Mouse (Mus musculus) heart, embryonic 14.5 days (tissue): Measurements from ENCODE around the gene Tmem185b. TPM values are rescaled to one million over a fixed set of nuclear protein-coding genes. Genes with fewer than 3 reads are reported as not detected.

Experiments used
- ATAC-seq: fragments of 200-750 bp; cut with Nextera tagmentation; 2 replicates; pipeline ENCODE4 v1.8.0; 2017; ENCODE audit warnings: low read depth, moderate TSS enrichment; ENCODE audit not compliant: insufficient number of reproducible peaks, insufficient read depth, low FRiP score
- H3K27ac ChIP-seq, 2 experiments: fragments of 200-500 bp in 1 of 2; fragments of 300-500 bp in 1 of 2; sonication (generic) in 1 of 2; replicated peaks in 1 of 2; 2 replicates each; pipeline ENCODE4 v1.5.1; 2012 to 2014; ENCODE audit warnings: low read depth in 2 of 2, low read length in 2 of 2, control low read depth in 1 of 2, mild to moderate bottlenecking in 1 of 2, mixed read lengths in 1 of 2; ENCODE audit not compliant: control insufficient read depth in 1 of 2, insufficient read depth in 1 of 2
- H3K27me3 ChIP-seq: fragments of 300-500 bp; sonication (generic); 2 replicates; pipeline ENCODE4 v1.6.1; 2014; ENCODE audit warnings: mild to moderate bottlenecking, low read length, control low read depth; ENCODE audit not compliant: control insufficient read depth, insufficient read depth
- H3K36me3 ChIP-seq: fragments of 300-500 bp; sonication (generic); 2 replicates; pipeline ENCODE4 v1.6.1; 2014; ENCODE audit warnings: mild to moderate bottlenecking, control low read depth, low read length, mixed read lengths; ENCODE audit not compliant: control insufficient read depth, insufficient read depth
- H3K4me1 ChIP-seq, 2 experiments: fragments of 200-500 bp in 1 of 2; fragments of 300-500 bp in 1 of 2; sonication (generic) in 1 of 2; 2 replicates each; pipeline ENCODE4 v1.6.1; 2012 to 2014; ENCODE audit warnings: low read length in 2 of 2, control low read depth in 1 of 2, mixed read lengths in 1 of 2; ENCODE audit not compliant: control insufficient read depth in 2 of 2, insufficient read depth in 2 of 2
- H3K4me2 ChIP-seq: fragments of 300-500 bp; sonication (generic); 2 replicates; pipeline ENCODE4 v1.6.1; 2014; ENCODE audit warnings: mild to moderate bottlenecking, low read length
- H3K4me3 ChIP-seq, 2 experiments: fragments of 200-500 bp in 1 of 2; fragments of 300-500 bp in 1 of 2; sonication (generic) in 1 of 2; 2 replicates each; pipeline ENCODE4 v1.5.1; 2012 to 2014; ENCODE audit warnings: low read length in 2 of 2, mild to moderate bottlenecking in 2 of 2, control low read depth in 1 of 2, low read depth in 1 of 2, moderate library complexity in 1 of 2; ENCODE audit not compliant: control insufficient read depth in 1 of 2, insufficient read depth in 1 of 2
- H3K9ac ChIP-seq: fragments of 300-500 bp; sonication (generic); 2 replicates; pipeline ENCODE4 v1.6.1; 2014; ENCODE audit warnings: mild to moderate bottlenecking, low read length
- H3K9me3 ChIP-seq: fragments of 300-500 bp; sonication (generic); 2 replicates; pipeline ENCODE4 v1.6.1; 2016; ENCODE audit warnings: low read length, control low read depth; ENCODE audit not compliant: control insufficient read depth
- WGBS: fragments of 180-500 bp; shearing (Covaris S2); extraction: QIAGEN DNeasy Blood & Tissue Kit; methylation state at CpG from one replicate; pipeline ENCODE4 v1.1.7; 2014; 5-methylcytosine and 5-hydroxymethylcytosine counted together
- polyA plus RNA-seq: library from polyadenylated mRNA; unstranded; fragments of >200 nt; fragmentation: Nextera tagmentation; extraction: Ambion mirVana; gene quantifications from 2 replicates; pipeline ENCODE4 v1.2.1, GENCODE M21; 2014

Tmem185b gene
- polyA plus RNA-seq, 1 experiment from 2014 or later = 25.7 TPM

DNA sequence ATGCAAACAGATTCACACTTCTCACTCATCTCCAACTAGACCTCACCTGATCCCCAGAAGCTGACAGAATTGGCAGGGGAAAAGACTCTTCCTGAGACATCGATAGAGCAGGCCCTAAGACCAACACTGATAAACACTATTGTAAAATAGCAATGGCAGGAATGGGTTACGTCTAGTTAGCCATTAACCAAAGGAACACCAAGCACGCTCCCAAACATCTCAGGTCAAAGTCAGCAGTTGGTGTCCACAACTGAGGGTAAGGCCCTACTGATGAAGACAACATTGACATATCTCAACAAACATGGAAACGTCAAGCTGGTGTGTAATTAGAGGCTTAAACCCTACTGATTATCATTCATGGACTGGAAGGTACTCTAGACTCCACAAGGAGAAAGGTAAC, 39.6 kb downstream of the Tmem185b start:
- Histone ChIP-seq H3K27ac (no peak overlapping the region), H3K9ac (no peak overlapping the region), H3K4me1 (no peaks in the 10 kb centered on the region), H3K4me2 (no peak overlapping the region), H3K27me3 (no peaks in the 10 kb centered on the region), H3K36me3 (peaks cover 11% of the 10 kb centered on the region), H3K9me3 (0 out of 2 replicates have a peak, but pooled peaks cover 5% of the 10 kb centered on the region), H3K4me3 (no peak overlapping the region)
- WGBS = 92% methylated on average over 4 of the region's 4 CpGs
- ATAC-seq = no peak

DNA sequence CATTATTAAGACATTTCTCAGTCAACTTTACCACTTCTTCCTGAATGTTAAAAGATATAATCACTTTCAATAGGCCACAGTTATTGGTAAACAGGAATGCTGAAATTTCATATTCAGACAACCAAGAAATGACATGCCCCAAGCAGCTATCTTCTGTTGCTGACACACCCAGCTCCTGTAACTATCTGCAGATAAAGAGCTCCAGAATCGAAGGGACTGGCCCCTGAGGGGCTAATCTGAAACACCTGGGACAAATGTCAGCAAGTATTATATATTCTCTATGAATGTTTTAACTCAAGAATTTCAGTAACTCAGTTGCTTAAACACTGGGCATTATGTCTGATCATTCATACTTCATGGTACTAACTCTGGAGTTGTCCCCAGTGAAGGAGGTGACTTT, 44.2 kb downstream of the Tmem185b start:
- no peak overlapping the region for H3K9ac ChIP-seq
- no peaks in the 10 kb centered on the region for H3K27me3 ChIP-seq
- no peak overlapping the region for H3K4me2 ChIP-seq
- H3K9me3 ChIP-seq = no peaks in the 10 kb centered on the region
- 48% methylated on average over 1 of the region's 1 CpGs for WGBS
- no peaks in the 10 kb centered on the region for H3K4me1 ChIP-seq
- H3K4me3 ChIP-seq = no peak overlapping the region
- peaks cover 20% of the 10 kb centered on the region for H3K36me3 ChIP-seq
- H3K27ac ChIP-seq = no peak overlapping the region
- no peak for ATAC-seq

Other genes starting within 250 kb of the Tmem185b start
- 0.39 and 0.47 TPM in 2 replicates for gene Inhbb, start 103.9 kb upstream of the Tmem185b start, polyA plus RNA-seq
- 116 and 127 TPM in 2 replicates for gene Ralb, start 21.4 kb upstream of the Tmem185b start, polyA plus RNA-seq
- 15.3 and 16.8 TPM in 2 replicates for gene Epb41l5, start 122.8 kb downstream of the Tmem185b start, polyA plus RNA-seq